Mouse (Mus musculus) midbrain, embryonic 14.5 days (tissue): ENCODE measurements around the gene Jagn1. TPM values are rescaled to one million over a fixed set of nuclear protein-coding genes. Genes with fewer than 3 reads are reported as not detected.
A peak's percentile ranks its signal among the peaks of the same experiment; 100 is the strongest.

Experiments used
- ATAC-seq: fragments of 200-750 bp; cut with Nextera tagmentation; 2 replicates; pipeline ENCODE4 v1.8.0; 2017; ENCODE audit warnings: moderate number of reproducible peaks, moderate library complexity; ENCODE audit not compliant: low FRiP score, low TSS enrichment
- DNase-seq: peaks from one replicate; pipeline ENCODE4 v3.0.0-alpha.2; 2015
- H3K27ac ChIP-seq: fragments of 300-500 bp; sonication (generic); replicated peaks from 2 replicates; pipeline ENCODE4 v1.5.1; 2014; ENCODE audit warnings: mild to moderate bottlenecking, low read depth, low read length, moderate library complexity
- H3K27me3 ChIP-seq: fragments of 300-500 bp; sonication (generic); 2 replicates; pipeline ENCODE4 v1.6.1; 2014; ENCODE audit warnings: low read length, control low read depth, mixed read lengths; ENCODE audit not compliant: control insufficient read depth, insufficient read depth
- H3K36me3 ChIP-seq: fragments of 300-500 bp; sonication (generic); 2 replicates; pipeline ENCODE4 v1.6.1; 2014; ENCODE audit warnings: low read length, control low read depth; ENCODE audit not compliant: control insufficient read depth, insufficient read depth
- H3K4me1 ChIP-seq: fragments of 300-500 bp; sonication (generic); 2 replicates; pipeline ENCODE4 v1.6.1; 2014; ENCODE audit warnings: mild to moderate bottlenecking, antibody characterized with exemption, low read length, control low read depth; ENCODE audit not compliant: control insufficient read depth, insufficient read depth
- H3K4me2 ChIP-seq: fragments of 300-500 bp; sonication (generic); 2 replicates; pipeline ENCODE4 v1.6.1; 2014; ENCODE audit warnings: mild to moderate bottlenecking, low read length, moderate library complexity
- H3K4me3 ChIP-seq: fragments of 300-500 bp; sonication (generic); replicated peaks from 2 replicates; pipeline ENCODE4 v1.5.1; 2014; ENCODE audit warnings: low read depth, low read length
- H3K9ac ChIP-seq: fragments of 300-500 bp; sonication (generic); replicated peaks from 2 replicates; pipeline ENCODE4 v1.6.1; 2014; ENCODE audit warnings: mild to moderate bottlenecking, low read length, moderate library complexity
- H3K9me3 ChIP-seq: fragments of 300-500 bp; sonication (generic); 2 replicates; pipeline ENCODE4 v1.6.1; 2016; ENCODE audit warnings: low read length, control low read depth, mixed read lengths; ENCODE audit not compliant: control insufficient read depth
- WGBS: fragments of 180-500 bp; shearing (Covaris S2); extraction: QIAGEN DNeasy Blood & Tissue Kit; methylation state at CpG from one replicate; pipeline ENCODE4 v1.1.7; 2014; 5-methylcytosine and 5-hydroxymethylcytosine counted together
- polyA plus RNA-seq: library from polyadenylated mRNA; unstranded; fragments of >200 nt; fragmentation: Nextera tagmentation; extraction: Ambion mirVana; gene quantifications from 2 replicates; pipeline ENCODE4 v1.2.1, GENCODE M21; 2014

Gene Jagn1
- polyA plus RNA-seq, 1 experiment from 2014 or later, result 86.1 TPM

DNA sequence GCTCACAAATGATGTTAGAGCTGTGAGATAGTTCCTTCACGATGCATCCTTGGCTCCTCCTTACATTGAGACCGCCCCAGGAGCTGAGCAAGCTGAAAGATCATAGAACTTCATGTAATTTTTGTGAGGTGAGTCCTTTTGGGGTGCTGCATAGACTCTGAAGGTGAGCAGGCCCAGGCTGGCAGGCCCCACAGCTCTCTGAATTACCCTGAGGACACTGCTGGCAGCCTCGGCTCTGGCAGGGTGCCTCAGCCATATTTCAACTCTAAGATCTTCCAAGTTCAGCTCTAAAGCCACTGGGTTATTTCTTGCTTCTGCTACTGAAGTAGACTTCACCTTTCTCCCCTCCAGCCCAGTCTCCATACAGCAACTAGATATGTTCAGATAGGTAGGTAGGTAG, 1.7 kb upstream of the Jagn1 start:
- no peak for DNase-seq
- Histone ChIP-seq H3K9ac (no peak overlapping the region), H3K4me3 (no peak overlapping the region), H3K36me3 (peaks cover 3% of the 10 kb centered on the region; the same call in 1 of the 2 replicates), H3K4me2 (no peak overlapping the region), H3K4me1 (peaks cover 7% of the 10 kb centered on the region), H3K27ac (no peak overlapping the region), H3K9me3 (no peaks in the 10 kb centered on the region), H3K27me3 (no peaks in the 10 kb centered on the region)
- WGBS, result 85% methylated on average over 3 of the region's 3 CpGs
- ATAC-seq, result no peak

DNA sequence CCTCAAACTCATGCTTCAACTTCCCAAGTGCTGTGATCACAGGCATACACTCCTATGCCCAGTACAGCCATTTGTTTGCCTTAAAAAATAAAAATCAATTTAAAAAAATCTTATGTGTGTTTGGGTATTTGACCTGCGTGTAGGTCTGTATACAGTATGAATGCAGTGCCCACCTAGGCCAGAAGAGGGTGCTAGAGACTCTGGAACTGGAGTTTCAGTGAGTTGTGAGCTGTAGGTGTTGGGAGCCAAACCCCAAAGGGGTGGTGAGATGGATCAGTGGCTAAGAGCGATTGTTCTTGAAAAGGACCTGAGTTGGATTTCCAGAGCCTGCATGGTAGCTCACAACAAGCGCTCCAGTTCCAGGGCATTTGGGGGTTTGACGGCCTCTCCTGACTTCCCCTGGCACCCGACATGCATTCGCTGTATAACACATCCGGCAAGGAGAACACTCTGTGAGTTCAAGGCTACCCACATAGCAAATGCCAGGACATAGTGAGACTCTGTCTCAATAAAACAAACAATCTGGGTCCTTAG, 1.2 kb upstream of the Jagn1 start:
- Histone ChIP-seq H3K9me3 (no peaks in the 10 kb centered on the region), H3K4me2 (no peak overlapping the region), H3K9ac (no peak overlapping the region), H3K27ac (no peak overlapping the region), H3K4me1 (peaks cover 7% of the 10 kb centered on the region), H3K27me3 (no peaks in the 10 kb centered on the region), H3K36me3 (peaks cover 3% of the 10 kb centered on the region; the same call in 1 of the 2 replicates), H3K4me3 (no peak overlapping the region)
- ATAC-seq (no peak), DNase-seq (peak; percentile 85)
- WGBS, result 57% methylated on average over 7 of the region's 7 CpGs

DNA sequence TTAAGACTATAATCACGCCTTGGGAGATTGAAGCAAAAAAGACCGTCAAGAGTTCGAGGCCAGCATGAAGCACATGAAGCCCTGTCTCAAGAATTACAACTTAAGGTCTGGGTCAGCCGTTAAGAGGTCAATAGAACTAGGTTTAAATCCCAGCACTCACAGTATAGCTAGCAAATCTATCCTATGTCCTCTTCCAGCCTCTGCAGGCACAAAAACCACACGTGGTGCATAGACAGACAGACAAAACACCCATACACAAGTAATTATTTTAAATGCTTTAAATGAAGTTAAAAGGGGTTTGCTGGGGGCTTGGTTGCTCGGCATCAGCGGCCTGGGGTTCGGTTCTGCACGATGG, 305 bp upstream of the Jagn1 start:
- WGBS, result 39% methylated on average over 9 of the region's 9 CpGs
- peak overlapping the region; percentile 78 for H3K27ac ChIP-seq
- no peaks in the 10 kb centered on the region for H3K9me3 ChIP-seq
- H3K4me3 ChIP-seq, result peak overlapping the region; percentile 95
- no peaks in the 10 kb centered on the region for H3K27me3 ChIP-seq
- peak overlapping the region; percentile 95 for H3K4me2 ChIP-seq
- ATAC-seq (peak; percentile 13; the same call in 1 of the 2 replicates), DNase-seq (no peak)
- peaks cover 9% of the 10 kb centered on the region; the same call in 1 of the 2 replicates for H3K36me3 ChIP-seq
- peak overlapping the region; percentile 83 for H3K9ac ChIP-seq
- H3K4me1 ChIP-seq, result peaks cover 7% of the 10 kb centered on the region

DNA sequence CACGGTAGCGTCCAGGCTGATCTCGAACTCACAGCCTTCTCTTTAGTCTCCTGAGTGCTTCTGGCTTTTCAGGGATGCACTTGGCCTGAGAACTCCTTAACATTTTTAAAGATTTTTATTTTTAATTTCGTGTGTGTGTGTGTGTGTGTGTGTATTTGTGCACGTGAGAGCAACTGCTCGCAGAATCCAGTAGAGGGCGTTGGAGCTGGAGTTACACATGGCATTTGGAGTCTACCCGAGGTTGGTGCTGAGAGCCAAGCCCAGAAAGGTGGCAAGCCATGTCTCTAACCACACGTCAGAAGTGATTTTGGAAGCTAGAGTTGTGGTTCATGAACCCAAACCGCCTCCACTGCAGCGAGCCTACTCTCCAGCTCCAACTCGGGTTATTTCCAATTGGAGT, 722 bp downstream of the Jagn1 start:
- DNase-seq (peak; percentile 6), ATAC-seq (no peak)
- Histone ChIP-seq H3K36me3 (peaks cover 19% of the 10 kb centered on the region), H3K27me3 (no peaks in the 10 kb centered on the region), H3K27ac (peak overlapping the region; percentile 78; the same call in 1 of the 2 replicates), H3K9me3 (no peaks in the 10 kb centered on the region), H3K9ac (peak overlapping the region; percentile 83), H3K4me3 (peak overlapping the region; percentile 95), H3K4me2 (peak overlapping the region; percentile 95), H3K4me1 (peaks cover 7% of the 10 kb centered on the region)
- WGBS, result 49% methylated on average over 12 of the region's 12 CpGs

DNA sequence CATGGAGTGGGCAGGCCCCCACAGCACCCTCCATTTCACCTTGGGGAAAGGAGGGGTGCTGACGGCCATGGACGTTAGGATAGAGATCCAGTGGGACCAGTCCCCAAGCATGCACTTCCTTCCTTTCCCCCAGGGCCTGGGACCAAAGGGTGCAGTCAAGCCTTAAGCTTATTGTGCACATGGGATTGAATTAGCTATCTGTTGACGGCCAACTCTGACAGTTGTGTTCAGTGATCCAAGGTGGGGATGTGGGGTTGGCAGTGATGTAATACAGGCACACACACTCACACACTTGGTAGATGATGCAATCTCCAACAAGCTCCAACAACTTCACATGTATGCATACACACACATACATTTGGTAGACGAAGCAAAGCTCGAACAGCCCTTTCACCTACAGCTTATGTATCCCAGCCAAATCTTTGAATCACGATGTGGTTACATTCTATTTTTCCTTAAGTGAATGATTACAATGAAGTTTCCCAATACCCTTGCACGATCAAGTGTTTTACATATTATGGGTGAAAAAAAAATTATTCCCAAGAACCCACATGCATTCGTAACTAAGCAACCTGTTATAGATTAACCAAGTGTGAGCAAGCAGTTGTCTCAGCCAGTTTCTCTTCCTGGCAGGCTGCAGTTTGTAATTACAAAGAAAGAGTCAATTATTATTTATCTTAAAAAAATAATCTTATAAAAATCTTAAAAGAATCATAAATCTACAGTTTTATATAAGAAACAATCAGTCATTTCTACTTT, 2.0 kb downstream of the Jagn1 start:
- Histone ChIP-seq H3K27ac (no peak overlapping the region), H3K36me3 (peaks cover 28% of the 10 kb centered on the region), H3K9me3 (no peaks in the 10 kb centered on the region), H3K9ac (no peak overlapping the region), H3K4me2 (no peak overlapping the region), H3K4me3 (no peak overlapping the region), H3K27me3 (no peaks in the 10 kb centered on the region), H3K4me1 (peaks cover 7% of the 10 kb centered on the region)
- DNase-seq, result no peak
- 88% methylated on average over 7 of the region's 8 CpGs for WGBS
- no peak for ATAC-seq

DNA sequence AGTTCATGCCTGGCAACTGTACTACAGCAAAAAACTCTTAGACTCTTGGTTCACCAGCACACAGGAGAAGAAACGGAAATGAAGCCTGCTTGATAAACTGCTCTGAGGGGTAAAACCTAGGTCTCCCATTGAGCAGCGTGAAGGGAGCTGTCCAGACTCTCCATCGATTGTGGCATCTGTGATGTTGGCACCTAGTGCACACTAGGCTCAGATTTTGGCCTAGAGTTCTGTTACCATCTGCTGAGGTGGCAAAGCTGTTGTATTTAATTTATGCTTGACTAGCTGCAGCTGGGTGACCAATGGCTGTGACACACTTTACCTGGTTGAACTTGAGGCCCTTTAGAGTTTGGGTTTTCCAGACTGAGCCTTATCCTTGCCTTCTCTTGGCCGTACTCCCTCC, 5.3 kb downstream of the Jagn1 start:
- Histone ChIP-seq H3K9me3 (no peaks in the 10 kb centered on the region), H3K4me2 (no peak overlapping the region), H3K27ac (no peak overlapping the region), H3K4me1 (peaks cover 7% of the 10 kb centered on the region), H3K9ac (no peak overlapping the region), H3K36me3 (peaks cover 28% of the 10 kb centered on the region), H3K27me3 (no peaks in the 10 kb centered on the region), H3K4me3 (no peak overlapping the region)
- DNase-seq, result no peak
- 99% methylated on average over 4 of the region's 4 CpGs for WGBS
- ATAC-seq, result no peak

DNA sequence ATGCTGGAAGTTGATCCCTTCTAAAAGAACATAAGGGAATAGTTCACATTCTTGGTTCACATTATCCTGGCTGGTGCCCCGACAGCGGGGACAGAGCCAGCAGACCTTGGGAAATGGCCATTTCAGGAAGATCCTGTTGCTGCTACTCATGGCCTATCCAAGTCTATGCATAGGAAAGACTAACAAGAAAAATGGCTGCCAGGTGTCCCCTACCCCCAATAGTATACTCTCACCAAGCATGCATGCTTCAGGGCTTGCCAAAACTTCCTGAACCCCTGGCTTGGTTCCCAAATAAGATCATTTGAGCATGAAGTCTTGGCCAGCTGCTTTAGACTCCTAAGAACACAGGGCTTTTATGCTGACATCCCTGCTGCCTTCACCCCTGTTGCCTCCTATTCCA, 9.5 kb downstream of the Jagn1 start:
- Histone ChIP-seq H3K27ac (no peak overlapping the region), H3K9me3 (no peaks in the 10 kb centered on the region), H3K4me2 (no peak overlapping the region), H3K36me3 (peaks cover 22% of the 10 kb centered on the region), H3K4me3 (no peak overlapping the region), H3K27me3 (no peaks in the 10 kb centered on the region), H3K4me1 (no peaks in the 10 kb centered on the region), H3K9ac (no peak overlapping the region)
- DNase-seq, result no peak
- 87% methylated on average over 2 of the region's 2 CpGs for WGBS
- no peak for ATAC-seq

DNA sequence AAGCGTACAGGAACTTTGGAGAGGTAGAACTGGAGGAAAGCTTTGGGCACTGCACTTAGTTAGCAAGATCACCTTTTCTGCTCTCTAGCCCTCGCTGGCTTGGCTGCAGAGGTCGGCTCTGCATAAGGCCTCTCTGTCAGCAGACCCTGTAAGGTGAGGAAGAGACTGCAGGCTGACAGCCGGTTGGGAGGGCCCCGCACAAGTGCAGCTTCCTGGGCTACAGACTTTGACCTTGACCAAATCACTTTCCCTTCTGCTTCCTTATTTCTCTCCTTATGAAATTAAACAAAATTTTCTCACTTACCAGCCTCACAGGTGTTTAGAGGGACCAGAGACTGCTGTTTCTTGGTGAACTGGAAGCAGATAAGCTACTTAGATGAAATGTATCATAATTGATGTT, 12.6 kb downstream of the Jagn1 start:
- 68% methylated on average over 5 of the region's 5 CpGs for WGBS
- H3K27me3 ChIP-seq, result no peaks in the 10 kb centered on the region
- no peak for DNase-seq
- H3K9me3 ChIP-seq, result no peaks in the 10 kb centered on the region
- no peaks in the 10 kb centered on the region for H3K36me3 ChIP-seq
- no peak overlapping the region for H3K27ac ChIP-seq
- no peak overlapping the region for H3K4me2 ChIP-seq
- ATAC-seq, result no peak
- no peak overlapping the region for H3K9ac ChIP-seq
- H3K4me3 ChIP-seq, result no peak overlapping the region
- H3K4me1 ChIP-seq, result no peaks in the 10 kb centered on the region

DNA sequence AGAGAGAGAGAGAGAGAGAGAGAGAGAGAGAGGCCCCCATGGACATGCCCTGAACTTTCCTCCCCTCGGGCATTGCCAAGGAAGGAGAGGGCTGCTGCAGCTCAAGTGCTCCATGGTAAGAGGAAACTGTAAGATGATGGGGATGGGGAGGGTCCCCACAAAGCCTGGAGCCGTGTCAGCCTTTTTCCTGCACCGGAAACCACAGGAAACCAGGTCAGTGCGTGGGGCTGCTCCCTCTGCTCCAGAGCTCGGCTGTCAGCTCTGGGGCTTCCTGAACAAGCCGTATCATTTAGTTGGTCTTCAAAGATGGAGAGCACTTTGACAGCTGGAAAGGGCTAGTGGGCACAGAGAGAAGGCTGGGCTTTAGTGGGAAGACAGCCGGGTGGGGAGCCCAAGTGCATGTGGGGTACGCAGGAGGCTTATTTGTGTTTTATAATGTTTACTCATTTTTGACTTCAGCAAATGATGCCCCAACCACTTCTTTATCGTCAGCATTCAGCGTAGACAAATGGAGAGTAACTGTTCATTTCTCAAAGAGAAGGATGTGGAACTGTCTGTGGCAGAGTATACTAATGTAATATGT, 15.7 kb downstream of the Jagn1 start, which contains the start of gene Il17re:
Il17re (plus strand) TSS at position 533 of the 583 bp plus-strand sequence.
- no peak for DNase-seq
- ATAC-seq, result no peak
- H3K9ac ChIP-seq, result no peak within 1 kb of the TSS

More for the DNA sequence above, 15.7 kb downstream of the Jagn1 start, which contains the start of gene Il17re:
- H3K9me3 ChIP-seq, result no peaks in the 10 kb centered on the region
- H3K4me1 ChIP-seq, result no peaks in the 10 kb centered on the region
- no peak within 1 kb of the TSS for H3K27ac ChIP-seq
- no peaks in the 10 kb centered on the region for H3K27me3 ChIP-seq
- H3K4me2 ChIP-seq, result no peak within 1 kb of the TSS
- no peak within 1 kb of the TSS for H3K4me3 ChIP-seq
- WGBS, result 81% methylated on average over 10 of the region's 10 CpGs
- no peaks in the 10 kb centered on the region for H3K36me3 ChIP-seq
